Mouse (Mus musculus) erythroblast, adult 5-6 weeks (primary cell): ENCODE data around the gene Nlrp9c. TPM values are rescaled to one million over a fixed set of nuclear protein-coding genes. Genes with fewer than 3 reads are reported as not detected.
"Not testable (repeated sequence)": the region's sequence is repeated elsewhere in the genome, so short reads cannot be mapped to it uniquely, and the experiment has no call there.

Experiments used
- ATAC-seq: replicated peaks from 2 replicates; pipeline ENCODE4 v1.8.0; 2016; ENCODE audit warnings: moderate number of reproducible peaks, mild to moderate bottlenecking, moderate TSS enrichment, inconsistent platforms; ENCODE audit not compliant: poor library complexity, low FRiP score, severe bottlenecking
- total RNA-seq, 2 experiments: library from RNA; stranded (forward) in 1 of 2; stranded (reverse) in 1 of 2; fragments of 150-400 nt in 1 of 2; fragments of 200-764, 138-1000 nt in 1 of 2; gene quantifications; 2 replicates each; pipeline versions ENCODE4 v1.2.3 to v1.2.4; 2015 to 2017; ENCODE audit warnings: low replicate concordance in 2 of 2

The Nlrp9c gene
- not detected in 2 replicates for total RNA-seq (2015; ENCODE audit: low replicate concordance)
- not detected in 2 replicates for total RNA-seq (2017; ENCODE audit: low replicate concordance)

- ATAC-seq = not testable (repeated sequence)
Observed at GRCm38 (mm10) chr7:26403600-26403999, at the start of gene Nlrp9c. Gene Nlrp9c, minus strand, starts transcription at chr7:26403700.

DNA sequence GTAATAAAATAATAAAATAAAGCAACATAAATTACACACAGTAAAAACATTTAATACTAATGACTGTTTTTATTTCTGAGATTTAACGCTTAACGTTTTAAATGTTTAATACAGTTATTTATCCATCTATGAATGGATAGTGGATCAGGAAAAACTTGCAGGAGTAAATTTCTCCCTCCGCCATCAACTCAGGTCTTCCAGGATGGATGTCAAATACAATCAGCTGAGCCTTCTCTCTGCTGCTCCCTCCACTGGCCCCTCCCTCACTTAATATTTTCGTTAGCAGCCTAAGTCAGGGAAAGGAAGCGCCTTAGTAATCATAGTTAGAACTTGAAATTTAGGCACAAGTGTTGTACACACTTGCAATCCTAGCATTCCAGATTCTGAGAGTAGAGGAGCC, 31.3 kb upstream of the Nlrp9c start, which contains the start of gene Nlrp4a:
TSS of gene Nlrp4a (plus strand) at position 301 of the 400 bp plus-strand sequence.
- ATAC-seq = no peak

GRCm38 (mm10) chr7:26391811-26392210, 11.7 kb downstream of the Nlrp9c start:
- ATAC-seq = not testable (repeated sequence)

GRCm38 (mm10) chr7:26391137-26391536, 12.4 kb downstream of the Nlrp9c start:
- not testable (repeated sequence) for ATAC-seq

- not testable (repeated sequence) for ATAC-seq
Observed at GRCm38 (mm10) chr7:26386691-26387090, 16.8 kb downstream of the Nlrp9c start.

DNA sequence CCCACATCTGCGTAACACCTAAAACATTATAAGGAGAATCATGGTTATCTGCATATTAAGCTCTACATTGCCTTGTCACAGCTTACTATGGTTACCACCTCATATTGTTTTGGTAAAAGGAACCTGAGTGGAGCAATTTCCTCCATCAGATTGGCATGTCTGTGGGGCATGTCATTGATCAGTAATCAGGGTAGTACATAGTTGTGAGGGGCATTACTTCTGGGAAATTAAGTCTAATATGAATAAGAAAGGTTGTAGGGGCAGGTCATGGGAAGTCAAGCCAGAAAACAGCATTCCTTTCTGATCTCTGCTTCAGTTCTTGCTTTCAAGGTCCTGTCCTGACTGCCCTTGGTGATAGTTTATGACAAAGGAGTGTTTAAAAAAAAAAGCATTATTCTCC, 22.7 kb downstream of the Nlrp9c start:
- ATAC-seq = no peak

GRCm38 (mm10) chr7:26373221-26373620, 30.3 kb downstream of the Nlrp9c start:
- ATAC-seq = not testable (repeated sequence)

DNA sequence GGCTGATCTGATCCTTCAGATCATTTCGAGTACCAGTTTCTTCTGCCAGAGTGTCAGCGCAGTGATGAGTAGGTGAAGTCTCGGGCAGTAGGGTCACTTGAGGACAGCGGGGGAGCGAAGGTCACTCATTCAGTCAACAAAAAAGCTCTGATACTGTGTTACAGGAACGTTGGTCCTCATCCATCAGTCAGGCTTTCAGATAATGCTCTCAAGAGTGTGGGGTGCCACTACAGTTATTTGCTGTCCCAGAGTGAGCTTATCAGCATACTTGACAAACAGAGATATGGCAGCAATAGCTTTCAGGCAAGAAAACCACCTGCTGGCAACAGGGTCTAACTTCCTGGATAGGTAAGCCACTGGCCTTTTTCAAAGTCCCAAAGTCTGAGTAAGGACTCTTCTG, 46.8 kb downstream of the Nlrp9c start:
- ATAC-seq = not testable (repeated sequence)

- ATAC-seq = not testable (repeated sequence)
Observed at GRCm38 (mm10) chr7:26352258-26352657, 51.2 kb downstream of the Nlrp9c start.

DNA sequence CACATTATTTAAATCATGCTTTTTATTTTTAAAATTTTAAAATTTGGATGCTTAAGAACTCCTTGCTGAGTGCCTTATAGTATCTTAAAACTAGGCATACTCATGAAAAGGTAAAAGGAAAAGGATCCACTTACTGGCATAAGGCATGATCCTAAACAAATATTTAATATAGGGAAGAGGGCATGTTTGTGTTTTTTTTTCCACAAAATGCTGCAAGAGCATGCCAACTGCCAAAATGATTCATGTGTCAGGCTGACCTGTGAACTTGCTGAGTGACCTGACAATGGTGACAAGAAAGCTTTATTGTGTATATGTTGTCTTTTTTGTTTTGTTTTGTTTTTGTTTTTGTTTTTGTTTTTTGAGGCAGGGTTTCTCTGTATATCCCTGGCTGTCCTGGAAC, 53.3 kb downstream of the Nlrp9c start:
- not testable (repeated sequence) for ATAC-seq

- not testable (repeated sequence) for ATAC-seq
Observed at GRCm38 (mm10) chr7:26320361-26320760, 83.1 kb downstream of the Nlrp9c start.

GRCm38 (mm10) chr7:26315809-26316208, 87.7 kb downstream of the Nlrp9c start:
- ATAC-seq = not testable (repeated sequence)

GRCm38 (mm10) chr7:26315194-26315593, 88.3 kb downstream of the Nlrp9c start:
- not testable (repeated sequence) for ATAC-seq

GRCm38 (mm10) chr7:26311786-26312185, 91.7 kb downstream of the Nlrp9c start:
- not testable (repeated sequence) for ATAC-seq

DNA sequence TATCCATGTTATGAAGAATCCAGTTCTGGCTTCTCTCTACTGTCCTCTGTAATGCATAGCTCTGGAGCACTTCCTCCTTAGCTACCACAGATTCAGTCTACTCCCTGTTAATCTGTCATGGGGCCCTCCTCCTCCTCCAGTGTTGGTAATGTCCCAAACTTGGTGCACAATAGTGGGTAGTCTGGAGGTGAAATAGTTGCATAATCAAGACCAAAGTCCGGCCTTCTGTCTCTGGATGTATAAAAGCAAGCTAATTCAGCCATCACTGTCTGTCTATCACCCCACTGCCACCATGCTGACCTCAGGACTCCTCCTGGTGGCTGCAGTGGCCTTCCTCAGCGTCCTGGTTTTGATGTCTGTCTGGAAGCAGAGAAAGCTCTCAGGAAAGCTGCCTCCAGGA, 96.6 kb downstream of the Nlrp9c start, which contains the start of gene Cyp2a4:
TSS of gene Cyp2a4 (plus strand) at position 244 of the 400 bp plus-strand sequence.
- not testable (repeated sequence) for ATAC-seq

- ATAC-seq = not testable (repeated sequence)
Observed at GRCm38 (mm10) chr7:26303429-26304166, 99.9 kb downstream of the Nlrp9c start.

Other genes with a start within 250 kb of the Nlrp9c start
- gene Cyp2b9, start 230.3 kb downstream of the Nlrp9c start, total RNA-seq (2015; ENCODE audit: low replicate concordance) = not detected in 2 replicates
- gene Cyp2b9, start 230.3 kb downstream of the Nlrp9c start, total RNA-seq (2017; ENCODE audit: low replicate concordance) = not detected in 2 replicates
- gene Vmn1r184, start 143.4 kb downstream of the Nlrp9c start, total RNA-seq (2015; ENCODE audit: low replicate concordance) = not detected in 2 replicates
- not detected in 2 replicates for gene Vmn1r184, start 143.4 kb downstream of the Nlrp9c start, total RNA-seq (2017; ENCODE audit: low replicate concordance)
- not detected in 2 replicates for gene Cyp2a4, start 96.5 kb downstream of the Nlrp9c start, total RNA-seq (2015; ENCODE audit: low replicate concordance)
- gene Cyp2a4, start 96.5 kb downstream of the Nlrp9c start, total RNA-seq (2017; ENCODE audit: low replicate concordance) = not detected in 2 replicates
- gene Nlrp4a, start 31.4 kb upstream of the Nlrp9c start, total RNA-seq (2015; ENCODE audit: low replicate concordance) = not detected in 2 replicates
- not detected in 2 replicates for gene Nlrp4a, start 31.4 kb upstream of the Nlrp9c start, total RNA-seq (2017; ENCODE audit: low replicate concordance)
- not detected in 2 replicates for gene Nlrp9a, start 131.3 kb upstream of the Nlrp9c start, total RNA-seq (2015; ENCODE audit: low replicate concordance)
- not detected in 2 replicates for gene Nlrp9a, start 131.3 kb upstream of the Nlrp9c start, total RNA-seq (2017; ENCODE audit: low replicate concordance)
- gene Vmn1r185, start 214.8 kb upstream of the Nlrp9c start, total RNA-seq (2015; ENCODE audit: low replicate concordance) = not detected in 2 replicates
- 0.42 TPM in 1 of 2 replicates, not detected in the other for gene Vmn1r185, start 214.8 kb upstream of the Nlrp9c start, total RNA-seq (2017; ENCODE audit: low replicate concordance)